Mouse (Mus musculus) duodenum, adult 2 months (tissue): ENCODE measurements around the gene BC030499. TPM values are rescaled to one million over a fixed set of nuclear protein-coding genes. Genes with fewer than 3 reads are reported as not detected.

Experiments
- polyA plus RNA-seq: library from polyadenylated mRNA; depleted of rRNA; stranded (reverse); fragments of >200 nt; gene quantifications from 2 replicates; pipeline ENCODE4 v1.2.3, GENCODE M21; 2012; ENCODE audit warnings: low replicate concordance; rRNA removed

Gene BC030499
- 0.12 and 0.16 TPM in 2 replicates for polyA plus RNA-seq

GRCm38 (mm10) chr11:78290654-78291053 lies at the start of gene BC030499:
Gene BC030499, plus strand, starts transcription at chr11:78290841.

GRCm38 (mm10) chr11:78245627-78246317 lies 44.9 kb upstream of the BC030499 start, which contains the start of the genes Sdf2 and Supt6:
Gene Sdf2, plus strand, starts transcription at chr11:78245746.
Gene Supt6, minus strand, starts transcription at chr11:78245987.

GRCm38 (mm10) chr11:78261380-78262352 lies 29.0 kb upstream of the BC030499 start, which contains the start of gene 2610507B11Rik:
Gene 2610507B11Rik, plus strand, starts transcription at chr11:78261752.

GRCm38 (mm10) chr11:78301357-78302084 lies 10.9 kb downstream of the BC030499 start, which contains the start of gene Spag5:
Gene Spag5, plus strand, starts transcription at chr11:78301529.

GRCm38 (mm10) chr11:78322860-78323259 lies 32.2 kb downstream of the BC030499 start, which contains the start of gene Aldoc:
Gene Aldoc, plus strand, starts transcription at chr11:78322968.

GRCm38 (mm10) chr11:78327634-78328511 lies 37.2 kb downstream of the BC030499 start, which contains the start of gene Pigs:
Gene Pigs, plus strand, starts transcription at chr11:78328415.

GRCm38 (mm10) chr11:78343381-78344327 lies 53.0 kb downstream of the BC030499 start, which contains the start of gene Unc119:
Gene Unc119, plus strand, starts transcription at chr11:78343482.

Other genes with a start within 250 kb of the BC030499 start
- 18.0 and 20.9 TPM in 2 replicates for gene Eral1, start 210.5 kb upstream of the BC030499 start, polyA plus RNA-seq
- 16.0 and 18.4 TPM in 2 replicates for gene Fam222b, start 196.2 kb upstream of the BC030499 start, polyA plus RNA-seq
- gene Traf4, start 125.3 kb upstream of the BC030499 start, polyA plus RNA-seq: 110 and 140 TPM in 2 replicates
- 4.4 and 8.1 TPM in 2 replicates for gene Nek8, start 114.2 kb upstream of the BC030499 start, polyA plus RNA-seq
- 13.9 and 16.6 TPM in 2 replicates for gene Tlcd1, start 114.1 kb upstream of the BC030499 start, polyA plus RNA-seq
- 21.1 and 31.3 TPM in 2 replicates for gene Rpl23a, start 107.3 kb upstream of the BC030499 start, polyA plus RNA-seq
- gene Rab34, start 102.4 kb upstream of the BC030499 start, polyA plus RNA-seq: 16.4 and 23.3 TPM in 2 replicates
- gene Proca1, start 97.4 kb upstream of the BC030499 start, polyA plus RNA-seq: 0.08 TPM in 1 of 2 replicates, not detected in the other
- 59.0 and 80.1 TPM in 2 replicates for gene Sdf2, start 45.1 kb upstream of the BC030499 start, polyA plus RNA-seq
- 26.9 and 28.7 TPM in 2 replicates for gene Supt6, start 44.9 kb upstream of the BC030499 start, polyA plus RNA-seq
- gene 2610507B11Rik, start 29.1 kb upstream of the BC030499 start, polyA plus RNA-seq: 62.4 and 65.4 TPM in 2 replicates
- 7.9 and 16.4 TPM in 2 replicates for gene Spag5, start 10.7 kb downstream of the BC030499 start, polyA plus RNA-seq
- 13.5 and 30.0 TPM in 2 replicates for gene Aldoc, start 32.1 kb downstream of the BC030499 start, polyA plus RNA-seq
- gene Pigs, start 37.6 kb downstream of the BC030499 start, polyA plus RNA-seq: 90.6 and 95.6 TPM in 2 replicates
- gene Unc119, start 52.6 kb downstream of the BC030499 start, polyA plus RNA-seq: 15.2 and 20.6 TPM in 2 replicates
- gene Foxn1, start 95.7 kb downstream of the BC030499 start, polyA plus RNA-seq: not detected in 2 replicates
- gene Slc13a2, start 131.4 kb downstream of the BC030499 start, polyA plus RNA-seq: 12.7 and 401 TPM in 2 replicates
- gene Slc46a1, start 174.9 kb downstream of the BC030499 start, polyA plus RNA-seq: 455 and 700 TPM in 2 replicates
- gene Sarm1, start 206.9 kb downstream of the BC030499 start, polyA plus RNA-seq: 0.36 and 0.68 TPM in 2 replicates
- 1.8 and 2.6 TPM in 2 replicates for gene Vtn, start 208.2 kb downstream of the BC030499 start, polyA plus RNA-seq
- not detected in 2 replicates for gene Sebox, start 212.6 kb downstream of the BC030499 start, polyA plus RNA-seq
- gene Tmem199, start 221.3 kb downstream of the BC030499 start, polyA plus RNA-seq: 4.4 and 5.1 TPM in 2 replicates
- gene Poldip2, start 221.4 kb downstream of the BC030499 start, polyA plus RNA-seq: 21.7 and 26.2 TPM in 2 replicates
- gene Tnfaip1, start 245.5 kb downstream of the BC030499 start, polyA plus RNA-seq: 34.4 and 36.2 TPM in 2 replicates
- gene Ift20, start 245.5 kb downstream of the BC030499 start, polyA plus RNA-seq: 113 and 115 TPM in 2 replicates